Mouse (Mus musculus) T-helper 1 cell (primary cell): ENCODE measurements at regions not wholly inside any gene's neighbourhood (a gene's known extent, or its start where the extent isn't known, plus 50 kb on each side); places are given as distances from the start of the nearest gene placed in this dataset.

Experiments used
- in situ Hi-C: fragments of 300-600 bp; cut with MboI, MseI; formaldehyde crosslinking; loops from one replicate; pipeline ENCODE4 v1.15.1; 2025; ENCODE audit warnings: high pct_unique_total_duplicates

- in situ Hi-C loops: no loop called here
Observed at GRCm38 (mm10) chr8:39695331-39695730, 979.5 kb upstream of the Adam24 start.

GRCm38 (mm10) chr8:39705843-39706242, 969.0 kb upstream of the Adam24 start:
- in situ Hi-C loops: no loop called here

GRCm38 (mm10) chr8:39742377-39742776, 932.5 kb upstream of the Adam24 start:
- in situ Hi-C loops: loop anchor here (10.0 kb wide), 1 partner anchor 212 kb away; no protein-coding TSS in a partner anchor

- in situ Hi-C loops: loop anchor here (10.0 kb wide), 1 partner anchor 209 kb away; no protein-coding TSS in a partner anchor
Observed at GRCm38 (mm10) chr8:39746225-39746624, 928.7 kb upstream of the Adam24 start.

GRCm38 (mm10) chr8:39759905-39760304, 915.0 kb upstream of the Adam24 start:
- in situ Hi-C loops: no loop called here

GRCm38 (mm10) chr8:39779449-39779848, 895.4 kb upstream of the Adam24 start:
- in situ Hi-C loops: no loop called here

GRCm38 (mm10) chr8:39780169-39780568, 894.7 kb upstream of the Adam24 start:
- in situ Hi-C loops: no loop called here

- in situ Hi-C loops: no loop called here
Observed at GRCm38 (mm10) chr8:39781424-39782161, 893.3 kb upstream of the Adam24 start.

- in situ Hi-C loops: no loop called here
Observed at GRCm38 (mm10) chr8:39782162-39782530, 892.7 kb upstream of the Adam24 start.
